Mouse (Mus musculus) left cerebral cortex, adult 2 months (tissue): Measurements from ENCODE around the gene Foxo3. TPM values are rescaled to one million over a fixed set of nuclear protein-coding genes. Genes with fewer than 3 reads are reported as not detected.

Experiments
- DNase-seq, 2 experiments: peaks; one replicate each; pipeline ENCODE4 v3.0.0; 2021 to 2022; ENCODE audit warnings: low spot score in 2 of 2, mixed read lengths in 1 of 2; ENCODE audit errors: extremely low spot score in 1 of 2
- H3K27ac ChIP-seq: fragments of 200-600 bp; 2 replicates; pipeline ENCODE4 v1.8.1; 2022
- H3K4me3 ChIP-seq: fragments of 200-600 bp; 2 replicates; pipeline ENCODE4 v1.8.1; 2022
- CTCF ChIP-seq: fragments of 200-600 bp; IDR thresholded peaks from 2 replicates; pipeline ENCODE4 v1.8.1; 2022; ENCODE audit warnings: antibody characterized with exemption, mild to moderate bottlenecking, moderate library complexity
- intact Hi-C: fragments of 180-260 bp; cut with DNase I; formaldehyde crosslinking; loops from one replicate; pipeline ENCODE4 v1.15.1; 2025
- total RNA-seq, 2 experiments: library from RNA; stranded (reverse); gene quantifications; 2 replicates each; pipeline ENCODE4 v1.2.3; 2021

Gene Foxo3
- total RNA-seq, 2 experiments from 2014 or later = 74.6 to 77.5 TPM

GRCm38 (mm10) chr10:42211407-42211806, 65.1 kb downstream of the Foxo3 start:
- TF ChIP-seq CTCF = no peak
- intact Hi-C loops = no loop called here
- Histone ChIP-seq H3K4me3 (no peak overlapping the region), H3K27ac (no peak overlapping the region)
- no peak for DNase-seq

- DNase-seq = no peak
- no peak overlapping the region for H3K4me3 ChIP-seq
- TF ChIP-seq CTCF = no peak
- H3K27ac ChIP-seq = no peak overlapping the region
- intact Hi-C loops = no loop called here
Observed at GRCm38 (mm10) chr10:42210641-42211040, 65.9 kb downstream of the Foxo3 start.

- no peak for DNase-seq
- H3K27ac ChIP-seq = no peak overlapping the region
- H3K4me3 ChIP-seq = no peak overlapping the region
- intact Hi-C loops = no loop called here
- no peak for TF ChIP-seq CTCF
Observed at GRCm38 (mm10) chr10:42209809-42210208, 66.7 kb downstream of the Foxo3 start.

- H3K4me3 ChIP-seq = no peak overlapping the region
- no peak for DNase-seq
- no peak overlapping the region for H3K27ac ChIP-seq
- TF ChIP-seq CTCF = no peak
- intact Hi-C loops = no loop called here
Observed at GRCm38 (mm10) chr10:42207612-42208011, 68.9 kb downstream of the Foxo3 start.

GRCm38 (mm10) chr10:42204768-42205412, 71.7 kb downstream of the Foxo3 start:
- Histone ChIP-seq H3K27ac (peak overlapping the region; percentile 40), H3K4me3 (no peak overlapping the region)
- TF ChIP-seq CTCF = no peak
- intact Hi-C loops = no loop called here
- DNase-seq = no peak

- DNase-seq = no peak
- TF ChIP-seq CTCF = no peak
- Histone ChIP-seq H3K4me3 (no peak overlapping the region), H3K27ac (no peak overlapping the region)
- intact Hi-C loops = no loop called here
Observed at GRCm38 (mm10) chr10:42203321-42204155, 73.0 kb downstream of the Foxo3 start.

- no peak for DNase-seq
- Histone ChIP-seq H3K4me3 (no peak overlapping the region), H3K27ac (no peak overlapping the region)
- no peak for TF ChIP-seq CTCF
- intact Hi-C loops = no loop called here
Observed at GRCm38 (mm10) chr10:42202561-42202960, 74.0 kb downstream of the Foxo3 start.

- Histone ChIP-seq H3K4me3 (no peak overlapping the region), H3K27ac (no peak overlapping the region)
- intact Hi-C loops = no loop called here
- TF ChIP-seq CTCF = no peak
- no peak for DNase-seq
Observed at GRCm38 (mm10) chr10:42199472-42199871, 77.1 kb downstream of the Foxo3 start.

GRCm38 (mm10) chr10:42198682-42199081, 77.9 kb downstream of the Foxo3 start:
- DNase-seq = no peak
- Histone ChIP-seq H3K27ac (no peak overlapping the region), H3K4me3 (no peak overlapping the region)
- no peak for TF ChIP-seq CTCF
- intact Hi-C loops = no loop called here

- intact Hi-C loops = no loop called here
- Histone ChIP-seq H3K4me3 (no peak overlapping the region), H3K27ac (no peak overlapping the region)
- no peak for DNase-seq
- no peak for TF ChIP-seq CTCF
Observed at GRCm38 (mm10) chr10:42194784-42195183, 81.8 kb downstream of the Foxo3 start.

GRCm38 (mm10) chr10:42193981-42194380, 82.6 kb downstream of the Foxo3 start:
- no peak overlapping the region for H3K27ac ChIP-seq
- intact Hi-C loops = no loop called here
- no peak for DNase-seq
- no peak for TF ChIP-seq CTCF
- H3K4me3 ChIP-seq = no peak overlapping the region

GRCm38 (mm10) chr10:42192951-42193350, 83.6 kb downstream of the Foxo3 start:
- intact Hi-C loops = no loop called here
- no peak for TF ChIP-seq CTCF
- DNase-seq = no peak
- H3K4me3 ChIP-seq = no peak overlapping the region
- no peak overlapping the region for H3K27ac ChIP-seq
